Mouse (Mus musculus): Measurements from ENCODE around the gene Gabpa. TPM values are rescaled to one million over a fixed set of nuclear protein-coding genes. Genes with fewer than 3 reads are reported as not detected.
A peak's percentile ranks its signal among the peaks of the same experiment; 100 is the strongest.

Gene Gabpa
- polyA plus RNA-seq, 1 experiment from 2014 or later = 30.6 TPM

- H3K4me1 ChIP-seq = no peaks in the 10 kb centered on the region
- ATAC-seq (ENCODE audit: insufficient number of reproducible peaks, low FRiP score, low TSS enrichment, low read depth) = no peak
- no peak overlapping the region for H3K4me3 ChIP-seq
- no peak overlapping the region for H3K4me2 ChIP-seq
- H3K36me3 ChIP-seq = no peaks in the 10 kb centered on the region
- 71% methylated on average over 8 of the region's 8 CpGs for WGBS
- H3K9ac ChIP-seq = no peak overlapping the region
- H3K27ac ChIP-seq = no peak overlapping the region
- no peaks in the 10 kb centered on the region for H3K9me3 ChIP-seq
- no peaks in the 10 kb centered on the region for H3K27me3 ChIP-seq
These were observed 39.1 kb downstream of the Gabpa start for GRCm38 (mm10) chr16:84873805-84874204.

- H3K4me2 ChIP-seq = no peak overlapping the region
- no peaks in the 10 kb centered on the region for H3K27me3 ChIP-seq
- H3K36me3 ChIP-seq = no peaks in the 10 kb centered on the region
- WGBS = 78% methylated on average over 24 of the region's 24 CpGs
- H3K9me3 ChIP-seq = no peaks in the 10 kb centered on the region
- no peak overlapping the region for H3K27ac ChIP-seq
- H3K9ac ChIP-seq = no peak overlapping the region
- ATAC-seq (ENCODE audit: insufficient number of reproducible peaks, low FRiP score, low TSS enrichment, low read depth) = no peak
- no peak overlapping the region for H3K4me3 ChIP-seq
- no peaks in the 10 kb centered on the region for H3K4me1 ChIP-seq
These were observed 40.4 kb downstream of the Gabpa start for GRCm38 (mm10) chr16:84875012-84875717.

- Histone ChIP-seq H3K9me3 (no peaks in the 10 kb centered on the region), H3K4me3 (no peak overlapping the region), H3K27ac (no peak overlapping the region), H3K36me3 (no peaks in the 10 kb centered on the region), H3K9ac (no peak overlapping the region), H3K4me2 (no peak overlapping the region), H3K4me1 (no peaks in the 10 kb centered on the region), H3K27me3 (no peaks in the 10 kb centered on the region)
- ATAC-seq (ENCODE audit: insufficient number of reproducible peaks, low FRiP score, low TSS enrichment, low read depth) = no peak
- 82% methylated on average over 7 of the region's 7 CpGs for WGBS
These were observed 41.0 kb downstream of the Gabpa start for GRCm38 (mm10) chr16:84875718-84876035.

GRCm38 (mm10) chr16:84876082-84876481, 41.4 kb downstream of the Gabpa start:
- Histone ChIP-seq H3K36me3 (no peaks in the 10 kb centered on the region), H3K27me3 (no peaks in the 10 kb centered on the region), H3K4me2 (no peak overlapping the region), H3K4me3 (no peak overlapping the region), H3K4me1 (no peaks in the 10 kb centered on the region), H3K27ac (no peak overlapping the region), H3K9me3 (no peaks in the 10 kb centered on the region), H3K9ac (no peak overlapping the region)
- 55% methylated on average over 8 of the region's 8 CpGs for WGBS
- ATAC-seq (ENCODE audit: insufficient number of reproducible peaks, low FRiP score, low TSS enrichment, low read depth) = peak; percentile 10; the same call in 1 of the 2 replicates

- WGBS = 20% methylated on average over 5 of the region's 5 CpGs
- no peak for ATAC-seq (ENCODE audit: insufficient number of reproducible peaks, low FRiP score, low TSS enrichment, low read depth)
These were observed 44.4 kb downstream of the Gabpa start for GRCm38 (mm10) chr16:84879146-84879545.

GRCm38 (mm10) chr16:84881168-84881567, 46.4 kb downstream of the Gabpa start:
- whole genome bisulfite sequencing = 92% methylated on average over 9 of the region's 9 CpGs
- H3K27me3 ChIP-seq = no peaks in the 10 kb centered on the region
- no peak overlapping the region for H3K9ac ChIP-seq
- H3K9me3 ChIP-seq = no peaks in the 10 kb centered on the region
- no peak overlapping the region for H3K27ac ChIP-seq
- no peak overlapping the region for H3K4me2 ChIP-seq
- ATAC-seq (ENCODE audit: insufficient number of reproducible peaks, low FRiP score, low TSS enrichment, low read depth) = no peak
- H3K36me3 ChIP-seq = no peaks in the 10 kb centered on the region
- no peak overlapping the region for H3K4me3 ChIP-seq
- H3K4me1 ChIP-seq = no peaks in the 10 kb centered on the region

More at GRCm38 (mm10) chr16:84879146-84879545, 44.4 kb downstream of the Gabpa start:
- no peaks in the 10 kb centered on the region for H3K9me3 ChIP-seq
- H3K9ac ChIP-seq = no peak overlapping the region
- no peak overlapping the region for H3K4me3 ChIP-seq
- no peak overlapping the region for H3K4me2 ChIP-seq
- H3K4me1 ChIP-seq = no peaks in the 10 kb centered on the region
- no peak overlapping the region for H3K27ac ChIP-seq
- no peaks in the 10 kb centered on the region for H3K36me3 ChIP-seq
- H3K27me3 ChIP-seq = no peaks in the 10 kb centered on the region

- Histone ChIP-seq H3K4me2 (no peak overlapping the region), H3K27me3 (no peaks in the 10 kb centered on the region), H3K4me3 (no peak overlapping the region), H3K27ac (no peak overlapping the region), H3K9ac (no peak overlapping the region), H3K4me1 (no peaks in the 10 kb centered on the region), H3K36me3 (no peaks in the 10 kb centered on the region), H3K9me3 (no peaks in the 10 kb centered on the region)
- WGBS = 90% methylated on average over 7 of the region's 8 CpGs
- ATAC-seq (ENCODE audit: insufficient number of reproducible peaks, low FRiP score, low TSS enrichment, low read depth) = no peak
These were observed 47.1 kb downstream of the Gabpa start for GRCm38 (mm10) chr16:84881754-84882321.

- Histone ChIP-seq H3K9me3 (no peaks in the 10 kb centered on the region), H3K27ac (no peak overlapping the region), H3K4me3 (no peak overlapping the region), H3K27me3 (no peaks in the 10 kb centered on the region), H3K9ac (no peak overlapping the region), H3K4me2 (no peak overlapping the region), H3K4me1 (no peaks in the 10 kb centered on the region), H3K36me3 (no peaks in the 10 kb centered on the region)
- ATAC-seq (ENCODE audit: insufficient number of reproducible peaks, low FRiP score, low TSS enrichment, low read depth) = no peak
- WGBS = 85% methylated on average over 8 of the region's 8 CpGs
These were observed 49.8 kb downstream of the Gabpa start for GRCm38 (mm10) chr16:84884572-84884971.

- Histone ChIP-seq H3K36me3 (no peaks in the 10 kb centered on the region), H3K4me2 (no peak overlapping the region), H3K9ac (no peak overlapping the region), H3K4me1 (no peaks in the 10 kb centered on the region), H3K27ac (no peak overlapping the region), H3K4me3 (no peak overlapping the region), H3K9me3 (no peaks in the 10 kb centered on the region), H3K27me3 (no peaks in the 10 kb centered on the region)
- 86% methylated on average over 4 of the region's 4 CpGs for WGBS
- ATAC-seq (ENCODE audit: insufficient number of reproducible peaks, low FRiP score, low TSS enrichment, low read depth) = no peak
These were observed 68.3 kb downstream of the Gabpa start for GRCm38 (mm10) chr16:84902995-84903394.

- H3K4me2 ChIP-seq = no peak overlapping the region
- no peaks in the 10 kb centered on the region for H3K4me1 ChIP-seq
- no peaks in the 10 kb centered on the region for H3K27me3 ChIP-seq
- WGBS = 86% methylated on average over 8 of the region's 8 CpGs
- H3K9ac ChIP-seq = no peak overlapping the region
- no peak overlapping the region for H3K4me3 ChIP-seq
- H3K36me3 ChIP-seq = no peaks in the 10 kb centered on the region
- no peak overlapping the region for H3K27ac ChIP-seq
- no peak for ATAC-seq (ENCODE audit: insufficient number of reproducible peaks, low FRiP score, low TSS enrichment, low read depth)
- no peaks in the 10 kb centered on the region for H3K9me3 ChIP-seq
These were observed 76.9 kb downstream of the Gabpa start for GRCm38 (mm10) chr16:84911477-84912165.
